Comparison of ENCODE assay signal across 10 mouse cellular contexts in the genomic region with DNA sequence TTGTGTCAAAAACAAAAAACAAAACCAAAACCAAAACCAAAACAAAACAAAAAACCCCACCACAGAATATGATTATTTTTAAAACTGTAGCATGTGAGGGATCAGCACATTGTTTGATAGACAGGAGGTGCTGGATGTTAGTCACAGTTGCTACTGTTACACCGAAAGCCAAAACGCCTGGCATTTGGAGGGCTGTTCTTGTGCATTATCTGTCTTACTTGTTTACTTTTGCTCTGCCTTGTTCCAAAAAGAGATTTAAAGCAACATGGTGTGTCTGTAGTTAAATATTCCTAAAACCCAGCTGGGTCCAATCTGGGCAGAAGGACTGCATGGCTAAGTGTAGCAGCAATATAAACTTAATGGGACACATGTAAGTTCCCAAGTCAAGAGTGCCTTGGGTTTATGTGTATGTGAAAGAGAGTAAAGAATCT. TPM values are rescaled to one million over a fixed set of nuclear protein-coding genes. Genes with fewer than 3 reads are reported as not detected.
DNase-seq lines count a peak whose midpoint lies in the region; ATAC-seq and TF ChIP-seq lines count a peak whose summit lies in the region.
"Had no signal": no experiment of that assay in that cellular context is flagged by ENCODE, and none has a peak within 500 bp of the region (broad histone marks: within the 10 kb centered on the region; RNA-seq: fewer than 3 reads in every experiment).

No protein-coding gene starts in this region.

- TF ChIP-seq CTCF in lung, postnatal 0 days (IDR thresholded peaks at IDR 0.05) = no peak
- no peak for TF ChIP-seq CTCF in lung, adult 2 months (IDR thresholded peaks at IDR 0.05; ENCODE audit: insufficient read depth, low read length)

- no peak for ATAC-seq in hindbrain, embryonic 13.5 days (ENCODE audit: low FRiP score)
- ATAC-seq in hindbrain, embryonic 11.5 days (ENCODE audit: low FRiP score) = no peak
- ATAC-seq in lung, postnatal 0 days = peak; percentile 52
- ATAC-seq in inflammation-experienced regulatory T-cells, adult 6 months = peak; percentile 68
- ATAC-seq: hindbrain, embryonic 16.5 days had no signal

- 0 out of 2 replicates have a peak overlapping the region, but pooled peaks have one; percentile 1 for H3K27ac ChIP-seq in hindbrain, embryonic 13.5 days
- H3K27ac ChIP-seq in hindbrain, embryonic 11.5 days (ENCODE audit: low read depth, low read length) = no peak overlapping the region
- no peak overlapping the region for H3K27ac ChIP-seq in lung, postnatal 0 days (ENCODE audit: low read length)
- H3K27ac ChIP-seq in heart, embryonic 10.5 days = no peak overlapping the region

- peaks cover 87% of the 10 kb centered on the region for H3K79me2 ChIP-seq in myocyte (ENCODE audit: control insufficient read depth, insufficient read depth)

- peaks cover 26% of the 10 kb centered on the region for H3K4me1 ChIP-seq in hindbrain, embryonic 13.5 days (replicated peaks)
- no peaks in the 10 kb centered on the region for H3K4me1 ChIP-seq in hindbrain, embryonic 11.5 days (replicated peaks; ENCODE audit: control insufficient read depth, insufficient read depth, low read length)
- peaks cover 4% of the 10 kb centered on the region; the same call in 1 of the 2 replicates for H3K4me1 ChIP-seq in lung, postnatal 0 days (ENCODE audit: insufficient read depth, low read depth, low read length)
- H3K4me1 ChIP-seq in lung, adult 2 months (ENCODE audit: control insufficient read depth, insufficient read depth, low read length) = peaks cover 8% of the 10 kb centered on the region
- H3K4me1 ChIP-seq in heart, embryonic 10.5 days = peaks cover 38% of the 10 kb centered on the region

- WGBS in hindbrain, embryonic 13.5 days = 89% methylated on average over 2 of the region's 2 CpGs
- 83% methylated on average over 2 of the region's 2 CpGs for WGBS in hindbrain, embryonic 11.5 days
- WGBS in lung, postnatal 0 days = 28% methylated on average over 2 of the region's 2 CpGs
- WGBS in lung, adult 2 months = 29% methylated on average over 2 of the region's 2 CpGs
- WGBS in heart, embryonic 10.5 days = 69% methylated on average over 2 of the region's 2 CpGs

- TF ChIP-seq POLR2A in lung, adult 2 months (IDR thresholded peaks at IDR 0.05; ENCODE audit: borderline replicate concordance, extremely low read depth, low read depth, low read length) = no peak
- TF ChIP-seq POLR2A in myocyte (IDR thresholded peaks at IDR 0.05; ENCODE audit: insufficient read length, low read depth) = no peak

- H3K4me3 ChIP-seq in hindbrain, embryonic 13.5 days = no peak overlapping the region
- no peak overlapping the region for H3K4me3 ChIP-seq in hindbrain, embryonic 11.5 days (ENCODE audit: low read depth, low read length)
- H3K4me3 ChIP-seq in lung, postnatal 0 days (ENCODE audit: low read depth, low read length) = no peak overlapping the region
- H3K4me3 ChIP-seq in lung, adult 2 months (replicated peaks; ENCODE audit: extremely low read depth, low read depth, low read length) = no peak overlapping the region
- H3K4me3 ChIP-seq in myocyte = no peak overlapping the region
- H3K4me3 ChIP-seq in heart, embryonic 10.5 days = no peak overlapping the region

- H3K4me2 ChIP-seq in hindbrain, embryonic 13.5 days = no peak overlapping the region
- H3K4me2 ChIP-seq in hindbrain, embryonic 11.5 days (replicated peaks; ENCODE audit: low read depth, low read length) = no peak overlapping the region
- H3K4me2 ChIP-seq in lung, postnatal 0 days (replicated peaks; ENCODE audit: low read depth, low read length) = no peak overlapping the region
- H3K4me2 ChIP-seq in myocyte (ENCODE audit: low read depth) = peak overlapping the region; percentile 28

- no peak for TF ChIP-seq EP300 in lung, postnatal 0 days (IDR thresholded peaks at IDR 0.05)

- no peak overlapping the region for H3K9ac ChIP-seq in hindbrain, embryonic 13.5 days
- H3K9ac ChIP-seq in hindbrain, embryonic 11.5 days (ENCODE audit: low read depth, low read length) = no peak overlapping the region
- no peak overlapping the region for H3K9ac ChIP-seq in lung, postnatal 0 days (replicated peaks; ENCODE audit: low read depth)

- DNase-seq in hindbrain, embryonic 11.5 days (ENCODE audit: low spot score) = no peak
- DNase-seq in lung, postnatal 0 days (ENCODE audit: low spot score) = peak; percentile 52
- DNase-seq in lung, adult 2 months = no peak
- no peak for DNase-seq in heart, embryonic 10.5 days (ENCODE audit: low spot score)
- DNase-seq: gastrocnemius, postnatal 14 days; spleen, adult 18-20 months had no signal

- H3K9me3 ChIP-seq in hindbrain, embryonic 13.5 days = no peaks in the 10 kb centered on the region
- no peaks in the 10 kb centered on the region for H3K9me3 ChIP-seq in hindbrain, embryonic 11.5 days (ENCODE audit: control insufficient read depth, low read length)
- H3K9me3 ChIP-seq in lung, postnatal 0 days (ENCODE audit: low read length) = no peaks in the 10 kb centered on the region
- no peaks in the 10 kb centered on the region for H3K9me3 ChIP-seq in heart, embryonic 10.5 days

- no peaks in the 10 kb centered on the region for H3K27me3 ChIP-seq in hindbrain, embryonic 13.5 days
- H3K27me3 ChIP-seq in hindbrain, embryonic 11.5 days (ENCODE audit: control insufficient read depth, insufficient read depth, low read length) = no peaks in the 10 kb centered on the region
- H3K27me3 ChIP-seq in lung, postnatal 0 days (replicated peaks; ENCODE audit: insufficient read depth, low read length) = no peaks in the 10 kb centered on the region
- no peaks in the 10 kb centered on the region for H3K27me3 ChIP-seq in myocyte (ENCODE audit: control insufficient read depth, insufficient read depth, insufficient read length)
- no peaks in the 10 kb centered on the region for H3K27me3 ChIP-seq in heart, embryonic 10.5 days (ENCODE audit: insufficient read depth, poor library complexity, severe bottlenecking)

- H3K36me3 ChIP-seq in hindbrain, embryonic 13.5 days = no peaks in the 10 kb centered on the region
- H3K36me3 ChIP-seq in hindbrain, embryonic 11.5 days (ENCODE audit: control insufficient read depth, insufficient read depth, low read length) = no peaks in the 10 kb centered on the region
- H3K36me3 ChIP-seq in lung, postnatal 0 days (ENCODE audit: insufficient read depth, low read length) = no peaks in the 10 kb centered on the region
- no peaks in the 10 kb centered on the region for H3K36me3 ChIP-seq in myocyte (ENCODE audit: control insufficient read depth, insufficient read depth)
- no peaks in the 10 kb centered on the region for H3K36me3 ChIP-seq in heart, embryonic 10.5 days

- no peak overlapping the region for H3ac ChIP-seq in myocyte (ENCODE audit: control insufficient read depth, insufficient read length)

TF ChIP-seq in myocyte, 11 proteins besides CTCF, POLR2A, EP300 and RAD21 (continues in another document):
- no peak for TF ChIP-seq TCF12 (IDR thresholded peaks at IDR 0.05; ENCODE audit: insufficient read depth, poor library complexity, severe bottlenecking)
- TF ChIP-seq REST (IDR thresholded peaks at IDR 0.05; ENCODE audit: insufficient read depth, insufficient read length) = no peak
- no peak for TF ChIP-seq SRF (IDR thresholded peaks at IDR 0.05; ENCODE audit: control insufficient read depth, insufficient read length, low read depth)
- TF ChIP-seq E2F4 (IDR thresholded peaks at IDR 0.05; ENCODE audit: insufficient read depth) = no peak
- no peak for TF ChIP-seq MAX (IDR thresholded peaks at IDR 0.05; ENCODE audit: low read depth)
- TF ChIP-seq USF1 (IDR thresholded peaks at IDR 0.05; ENCODE audit: low read depth) = peak; percentile 0
- no peak for TF ChIP-seq MYOG (IDR thresholded peaks at IDR 0.05; ENCODE audit: control insufficient read depth in 1 of 3, insufficient read depth in 1 of 3, insufficient read length in 2 of 3, low read depth in 2 of 3)

RNA-seq across cellular contexts. Expression of a gene that starts 7.3 kb away (rescaled TPM):
- 12.9 and 13.4 TPM in 2 replicates for polyA plus RNA-seq in hindbrain, embryonic 13.5 days (2015; fragmentation: Nextera tagmentation; extraction: Ambion mirVana)
- 13.2 and 16.6 TPM in 2 replicates for polyA plus RNA-seq in hindbrain, embryonic 11.5 days (2014; fragmentation: Nextera tagmentation; extraction: Ambion mirVana)
- 13.1 and 13.2 TPM in 2 replicates for polyA plus RNA-seq in lung, postnatal 0 days (2015; fragmentation: Nextera tagmentation; extraction: Ambion mirVana)
- polyA plus RNA-seq in lung, adult 2 months (2012; rRNA removed) = 17.9 and 21.4 TPM in 2 replicates
- polyA plus RNA-seq in inflammation-experienced regulatory T-cells, adult 6 months (2017; shearing (Covaris generic)) = 1 to 10 TPM; 7.2 to 8.3 (median 8.0) TPM
- 23.3 TPM for polyA plus RNA-seq in myocyte (2012; fragmentation: generic; extraction: Trizol)
- polyA plus RNA-seq in heart, embryonic 10.5 days (2016; fragmentation: Nextera tagmentation; extraction: Ambion mirVana) = 11.5 and 12.5 TPM in 2 replicates

RNA-seq across cellular contexts. Expression of a gene that starts 14.6 kb away (rescaled TPM):
- 0.54 and 0.57 TPM in 2 replicates for polyA plus RNA-seq in hindbrain, embryonic 13.5 days (2015; fragmentation: Nextera tagmentation; extraction: Ambion mirVana)
- 0.20 and 0.80 TPM in 2 replicates for polyA plus RNA-seq in hindbrain, embryonic 11.5 days (2014; fragmentation: Nextera tagmentation; extraction: Ambion mirVana)
- 0.24 and 0.31 TPM in 2 replicates for polyA plus RNA-seq in lung, postnatal 0 days (2015; fragmentation: Nextera tagmentation; extraction: Ambion mirVana)
- polyA plus RNA-seq in lung, adult 2 months (2012; rRNA removed) = not detected in 2 replicates
- polyA plus RNA-seq in inflammation-experienced regulatory T-cells, adult 6 months (2017; shearing (Covaris generic)) = under 1 TPM; 0.59 to 0.99 (median 0.79) TPM
- polyA plus RNA-seq in myocyte (2012; fragmentation: generic; extraction: Trizol) = 0.16 TPM
- 0.31 and 0.40 TPM in 2 replicates for polyA plus RNA-seq in heart, embryonic 10.5 days (2016; fragmentation: Nextera tagmentation; extraction: Ambion mirVana)

RNA-seq across cellular contexts. Expression of a gene that starts 49.8 kb away (rescaled TPM):
- 206 and 208 TPM in 2 replicates for polyA plus RNA-seq in hindbrain, embryonic 13.5 days (2015; fragmentation: Nextera tagmentation; extraction: Ambion mirVana)
- polyA plus RNA-seq in hindbrain, embryonic 11.5 days (2014; fragmentation: Nextera tagmentation; extraction: Ambion mirVana) = 200 and 206 TPM in 2 replicates
- 118 and 123 TPM in 2 replicates for polyA plus RNA-seq in lung, postnatal 0 days (2015; fragmentation: Nextera tagmentation; extraction: Ambion mirVana)
- polyA plus RNA-seq in lung, adult 2 months (2012; rRNA removed) = 28.5 and 53.0 TPM in 2 replicates
- 100 to 1,000 TPM; 223 to 256 (median 238) TPM for polyA plus RNA-seq in inflammation-experienced regulatory T-cells, adult 6 months (2017; shearing (Covaris generic))
- polyA plus RNA-seq in myocyte (2012; fragmentation: generic; extraction: Trizol) = 142 TPM
- polyA plus RNA-seq in heart, embryonic 10.5 days (2016; fragmentation: Nextera tagmentation; extraction: Ambion mirVana) = 310 and 390 TPM in 2 replicates

RNA-seq across cellular contexts. Expression of a gene that starts 54.4 kb away (rescaled TPM):
- polyA plus RNA-seq in hindbrain, embryonic 13.5 days (2015; fragmentation: Nextera tagmentation; extraction: Ambion mirVana) = 0.91 and 1.9 TPM in 2 replicates
- polyA plus RNA-seq in hindbrain, embryonic 11.5 days (2014; fragmentation: Nextera tagmentation; extraction: Ambion mirVana) = 0.96 and 1.5 TPM in 2 replicates
- 2.4 and 3.3 TPM in 2 replicates for polyA plus RNA-seq in lung, postnatal 0 days (2015; fragmentation: Nextera tagmentation; extraction: Ambion mirVana)
- polyA plus RNA-seq in lung, adult 2 months (2012; rRNA removed) = 7.0 and 7.3 TPM in 2 replicates
- polyA plus RNA-seq in inflammation-experienced regulatory T-cells, adult 6 months (2017; shearing (Covaris generic)) = not detected
- polyA plus RNA-seq in myocyte (2012; fragmentation: generic; extraction: Trizol) = 0.05 TPM
- 0.39 and 0.60 TPM in 2 replicates for polyA plus RNA-seq in heart, embryonic 10.5 days (2016; fragmentation: Nextera tagmentation; extraction: Ambion mirVana)

Comparison
In these comparisons a context has a peak if more than half of its experiments do, and no peak if none do; other contexts are left out.
1. ATAC-seq: peak in lung, postnatal 0 days (single experiment) and inflammation-experienced regulatory T-cells, adult 6 months (single experiment); none in hindbrain, embryonic 13.5 days (single experiment) and hindbrain, embryonic 11.5 days (single experiment).